Mouse (Mus musculus) spleen, postnatal 14 days (tissue): ENCODE measurements at regions not wholly inside any gene's neighbourhood (a gene's known extent, or its start where the extent isn't known, plus 50 kb on each side); places are given as distances from the start of the nearest gene placed in this dataset.

Experiments
- DNase-seq, 2 experiments: peaks; one replicate each; pipeline ENCODE4 v3.0.0; 2021 to 2022; ENCODE audit warnings: low spot score in 2 of 2

GRCm38 (mm10) chr10:117997796-117998195 is 143.8 kb upstream of the Mdm1 start:
- no peak for DNase-seq

GRCm38 (mm10) chr10:118000591-118000990 is 141.0 kb upstream of the Mdm1 start:
- no peak for DNase-seq

GRCm38 (mm10) chr10:118001501-118001900 is 140.1 kb upstream of the Mdm1 start:
- DNase-seq: no peak

- no peak for DNase-seq
Observed at GRCm38 (mm10) chr10:118001971-118002370, 139.6 kb upstream of the Mdm1 start.

GRCm38 (mm10) chr10:118002559-118002958 is 139.1 kb upstream of the Mdm1 start:
- DNase-seq: no peak

- DNase-seq: no peak
Observed at GRCm38 (mm10) chr10:118003179-118003578, 138.4 kb upstream of the Mdm1 start.

GRCm38 (mm10) chr10:118003739-118004361 is 137.8 kb upstream of the Mdm1 start:
- no peak for DNase-seq

GRCm38 (mm10) chr10:118004362-118004958 is 137.2 kb upstream of the Mdm1 start:
- DNase-seq: no peak

GRCm38 (mm10) chr10:118006827-118007550 is 134.6 kb upstream of the Mdm1 start:
- DNase-seq: no peak

- DNase-seq: no peak
Observed at GRCm38 (mm10) chr10:118007846-118008245, 133.8 kb upstream of the Mdm1 start.

- no peak for DNase-seq
Observed at GRCm38 (mm10) chr10:118011687-118012567, 129.7 kb upstream of the Mdm1 start.

GRCm38 (mm10) chr10:118028831-118029230 is 112.8 kb upstream of the Mdm1 start:
- no peak for DNase-seq

GRCm38 (mm10) chr10:118034401-118034800 is 107.2 kb upstream of the Mdm1 start:
- DNase-seq: no peak

GRCm38 (mm10) chr10:118035035-118035434 is 106.6 kb upstream of the Mdm1 start:
- DNase-seq: no peak

- no peak for DNase-seq
Observed at GRCm38 (mm10) chr10:118038465-118038864, 103.1 kb upstream of the Mdm1 start.

GRCm38 (mm10) chr10:118039056-118039455 is 102.6 kb upstream of the Mdm1 start:
- no peak for DNase-seq

- no peak for DNase-seq
Observed at GRCm38 (mm10) chr10:118041068-118041467, 100.5 kb upstream of the Mdm1 start.

GRCm38 (mm10) chr10:118043761-118044160 is 97.8 kb upstream of the Mdm1 start:
- no peak for DNase-seq

- DNase-seq: no peak
Observed at GRCm38 (mm10) chr10:118044840-118045239, 96.8 kb upstream of the Mdm1 start.

GRCm38 (mm10) chr10:118045427-118045826 is 96.2 kb upstream of the Mdm1 start:
- DNase-seq: no peak

- no peak for DNase-seq
Observed at GRCm38 (mm10) chr10:118046328-118046727, 95.3 kb upstream of the Mdm1 start.

- DNase-seq: no peak
Observed at GRCm38 (mm10) chr10:118046831-118047230, 94.8 kb upstream of the Mdm1 start.
